Mouse (Mus musculus) hematopoietic stem cell, adult 5-6 weeks (primary cell): ENCODE results near the gene Psmf1. TPM values are rescaled to one million over a fixed set of nuclear protein-coding genes. Genes with fewer than 3 reads are reported as not detected.
A peak's percentile ranks its signal among the peaks of the same experiment; 100 is the strongest.

ENCODE experiments used
- ATAC-seq, 2 experiments: fragments of 125-278 bp in 1 of 2; replicated peaks in 1 of 2; 2 replicates each; pipeline ENCODE4 v1.8.0; 2016 to 2017; ENCODE audit warnings: inconsistent platforms in 2 of 2, mild to moderate bottlenecking in 2 of 2, moderate number of reproducible peaks in 2 of 2, low read depth in 1 of 2, moderate TSS enrichment in 1 of 2; ENCODE audit not compliant: low FRiP score in 2 of 2, poor library complexity in 2 of 2, severe bottlenecking in 2 of 2, insufficient read depth in 1 of 2, low TSS enrichment in 1 of 2
- total RNA-seq: library from RNA; stranded (forward); fragments of 172-1452, 232-1000 nt; gene quantifications from 2 replicates; pipeline ENCODE4 v1.2.3, GENCODE M21; 2017

Psmf1 gene
- total RNA-seq, 1 experiment from 2014 or later, result 15.6 TPM

DNA sequence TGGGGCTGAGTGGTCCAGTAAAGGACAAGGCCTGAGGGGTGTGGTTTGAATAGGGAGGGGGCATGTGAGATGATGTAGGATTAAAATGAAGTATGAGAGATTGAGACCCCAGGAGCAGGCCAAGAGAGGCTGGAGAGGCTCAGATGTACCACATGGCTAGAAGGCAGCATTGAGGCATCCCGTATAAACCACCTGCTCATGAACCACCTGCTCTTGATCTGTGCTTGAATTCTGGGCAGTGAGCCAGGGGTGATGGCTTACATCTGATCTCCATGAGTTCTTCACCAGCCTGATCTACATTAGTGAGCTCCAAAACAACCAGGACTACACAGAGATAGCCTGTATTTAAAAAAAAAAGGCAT, 73.0 kb downstream of the Psmf1 start:
- no peak for ATAC-seq

DNA sequence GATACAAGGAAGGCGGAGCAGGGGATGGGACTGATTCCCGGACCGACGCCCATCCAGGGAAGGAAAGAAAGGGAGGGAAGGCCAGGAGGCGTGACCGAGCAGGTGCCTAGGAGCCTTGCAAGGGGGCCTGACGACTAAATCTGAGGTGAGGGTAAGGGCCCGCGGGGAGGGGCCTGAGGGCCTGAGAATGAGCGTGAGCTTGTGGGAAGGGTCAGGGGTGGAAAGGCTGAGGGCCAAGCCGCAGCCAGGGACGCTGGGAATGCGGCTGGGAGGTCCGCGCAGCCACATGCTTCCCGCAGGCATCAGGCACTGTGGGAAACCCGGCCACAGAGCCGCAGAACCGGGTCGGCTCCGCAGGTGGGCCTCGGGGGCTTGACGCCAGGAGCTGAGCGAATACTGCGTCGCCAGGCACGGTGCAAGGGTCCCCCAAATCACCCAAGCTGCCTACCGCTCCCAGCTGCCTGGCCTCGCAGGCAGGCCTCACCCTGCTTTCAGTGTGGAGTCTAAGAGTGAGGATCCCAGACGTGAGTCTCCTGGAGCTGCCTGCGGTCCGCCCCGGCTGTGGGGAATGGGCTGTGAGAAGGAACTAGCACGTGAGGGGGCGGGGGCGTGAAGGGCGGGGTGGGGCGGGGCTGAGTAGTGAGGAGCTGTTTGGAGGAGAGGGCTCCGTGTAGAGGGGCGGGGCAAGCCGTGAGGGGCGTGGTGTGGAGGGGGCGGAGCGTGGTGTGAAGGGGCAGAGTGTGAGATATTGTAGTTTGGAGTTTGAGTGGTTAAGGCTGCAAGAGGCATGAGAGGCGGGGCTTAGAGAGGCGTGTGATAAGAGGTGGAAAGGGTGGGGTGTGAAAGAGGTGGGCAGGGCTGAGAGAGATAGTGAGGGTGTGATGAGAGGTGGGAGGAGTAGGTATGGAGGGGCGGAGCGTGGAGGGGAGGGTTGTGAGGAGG, 73.7 kb downstream of the Psmf1 start:
- ATAC-seq, result peak in 1 of 2 experiments; percentile 25; a peak in 2 of 4 replicates

DNA sequence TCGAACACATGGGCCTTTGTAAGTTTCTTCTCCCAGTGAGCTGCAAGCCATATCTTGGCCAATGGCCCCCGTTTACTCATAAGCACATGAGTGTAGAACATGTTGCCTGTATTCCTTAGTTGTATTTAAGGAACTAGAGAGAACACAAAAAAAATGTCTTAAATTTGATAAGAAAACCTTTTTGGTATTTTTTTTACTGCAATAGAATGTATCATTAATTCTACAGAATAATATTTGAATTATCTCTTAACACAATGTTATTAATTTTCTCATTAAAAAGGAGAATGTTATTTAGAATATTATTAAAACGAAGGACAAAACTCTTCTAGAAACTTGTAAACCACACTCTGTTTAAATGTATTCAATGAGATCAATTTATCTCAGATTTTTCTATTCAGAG, 75.6 kb downstream of the Psmf1 start, which contains the start of gene Rad21l:
TSS of gene Rad21l (minus strand) at position 101 of the 400 bp plus-strand sequence.
- ATAC-seq, result no peak

Other genes starting within 250 kb of the Psmf1 start
- 33.6 and 41.1 TPM in 2 replicates for gene Fkbp1a, start 201.7 kb downstream of the Psmf1 start, total RNA-seq
- gene Sdcbp2, start 171.6 kb downstream of the Psmf1 start, total RNA-seq, result 0.63 TPM in 1 of 2 replicates, not detected in the other
- not detected in 2 replicates for gene Snph, start 111.6 kb downstream of the Psmf1 start, total RNA-seq
- not detected in 2 replicates for gene Rad21l, start 75.7 kb downstream of the Psmf1 start, total RNA-seq
- not detected in 2 replicates for gene Tmem74b, start 42.2 kb downstream of the Psmf1 start, total RNA-seq
- gene Rspo4, start 98.7 kb upstream of the Psmf1 start, total RNA-seq, result not detected in 2 replicates
- not detected in 2 replicates for gene Angpt4, start 167.0 kb upstream of the Psmf1 start, total RNA-seq
- 10.1 and 22.8 TPM in 2 replicates for gene Fam110a, start 236.0 kb upstream of the Psmf1 start, total RNA-seq